Mouse (Mus musculus) retina, postnatal 7 days (tissue): ENCODE data around the gene Hdhd3.
A peak's percentile ranks its signal among the peaks of the same experiment; 100 is the strongest.
"Not testable (repeated sequence)": the region's sequence is repeated elsewhere in the genome, so short reads cannot be mapped to it uniquely, and the experiment has no call there.

Experiments
- DNase-seq: peaks from one replicate; pipeline ENCODE4 v3.0.0-alpha.2; 2012; ENCODE audit warnings: low read depth, low spot score

The Hdhd3 gene

GRCm38 (mm10) chr4:62513998-62514506, 10.8 kb upstream of the Hdhd3 start:
- DNase-seq, result no peak

- DNase-seq, result no peak
Observed at GRCm38 (mm10) chr4:62509946-62510345, 6.7 kb upstream of the Hdhd3 start.

GRCm38 (mm10) chr4:62508839-62509238, 5.6 kb upstream of the Hdhd3 start:
- DNase-seq, result no peak

- no peak for DNase-seq
Observed at GRCm38 (mm10) chr4:62506798-62507197, 3.5 kb upstream of the Hdhd3 start.

GRCm38 (mm10) chr4:62505991-62506390, 2.7 kb upstream of the Hdhd3 start:
- no peak for DNase-seq

GRCm38 (mm10) chr4:62502969-62503368, 298 bp downstream of the Hdhd3 start:
- no peak for DNase-seq

- peak; percentile 73 for DNase-seq
Observed at GRCm38 (mm10) chr4:62501964-62502732, 1.1 kb downstream of the Hdhd3 start.

GRCm38 (mm10) chr4:62501534-62501933, 1.7 kb downstream of the Hdhd3 start:
- no peak for DNase-seq

- DNase-seq, result no peak
Observed at GRCm38 (mm10) chr4:62500799-62501198, 2.5 kb downstream of the Hdhd3 start.

GRCm38 (mm10) chr4:62496815-62497214, 6.5 kb downstream of the Hdhd3 start:
- DNase-seq, result no peak

- DNase-seq, result no peak
Observed at GRCm38 (mm10) chr4:62495946-62496345, 7.3 kb downstream of the Hdhd3 start.

- DNase-seq, result no peak
Observed at GRCm38 (mm10) chr4:62494230-62494629, 9.0 kb downstream of the Hdhd3 start.

- DNase-seq, result no peak
Observed at GRCm38 (mm10) chr4:62492682-62493081, 10.6 kb downstream of the Hdhd3 start.

- DNase-seq, result no peak
Observed at GRCm38 (mm10) chr4:62487914-62488313, 15.4 kb downstream of the Hdhd3 start.

- no peak for DNase-seq
Observed at GRCm38 (mm10) chr4:62487172-62487571, 16.1 kb downstream of the Hdhd3 start.

- DNase-seq, result no peak
Observed at GRCm38 (mm10) chr4:62486162-62486696, 17.0 kb downstream of the Hdhd3 start.

GRCm38 (mm10) chr4:62485450-62486161, 17.7 kb downstream of the Hdhd3 start:
- no peak for DNase-seq

GRCm38 (mm10) chr4:62484928-62485327, 18.3 kb downstream of the Hdhd3 start:
- no peak for DNase-seq

- no peak for DNase-seq
Observed at GRCm38 (mm10) chr4:62480709-62481605, 22.3 kb downstream of the Hdhd3 start.

- DNase-seq, result no peak
Observed at GRCm38 (mm10) chr4:62479937-62480708, 23.1 kb downstream of the Hdhd3 start, which contains the start of gene Bspry. Gene Bspry, plus strand, starts transcription at chr4:62480053.

GRCm38 (mm10) chr4:62479593-62479936, 23.7 kb downstream of the Hdhd3 start:
- DNase-seq, result not testable (repeated sequence)
